Mouse (Mus musculus) liver, embryonic 15.5 days (tissue): ENCODE results near the gene Ptprm. TPM values are rescaled to one million over a fixed set of nuclear protein-coding genes. Genes with fewer than 3 reads are reported as not detected.
A peak's percentile ranks its signal among the peaks of the same experiment; 100 is the strongest.
"Not testable (repeated sequence)": the region's sequence is repeated elsewhere in the genome, so short reads cannot be mapped to it uniquely, and the experiment has no call there.

Experiments used
- ATAC-seq: fragments of 200-750 bp; cut with Nextera tagmentation; 2 replicates; pipeline ENCODE4 v1.8.0; 2017; ENCODE audit warnings: moderate number of reproducible peaks, mild to moderate bottlenecking, moderate library complexity; ENCODE audit not compliant: insufficient read depth
- H3K27ac ChIP-seq: fragments of 300-500 bp; sonication (generic); replicated peaks from 2 replicates; pipeline ENCODE4 v1.5.1; 2015; ENCODE audit warnings: mild to moderate bottlenecking, inconsistent platforms
- H3K27me3 ChIP-seq: fragments of 300-500 bp; sonication (generic); 2 replicates; pipeline ENCODE4 v1.6.1; 2015; ENCODE audit warnings: mild to moderate bottlenecking, inconsistent platforms
- H3K36me3 ChIP-seq: fragments of 300-500 bp; sonication (generic); replicated peaks from 2 replicates; pipeline ENCODE4 v1.6.1; 2015; ENCODE audit warnings: moderate library complexity, mild to moderate bottlenecking, inconsistent platforms
- H3K4me1 ChIP-seq: fragments of 300-500 bp; sonication (generic); replicated peaks from 2 replicates; pipeline ENCODE4 v1.6.1; 2015; ENCODE audit warnings: inconsistent platforms
- H3K4me2 ChIP-seq: fragments of 300-500 bp; sonication (generic); 2 replicates; pipeline ENCODE4 v1.6.1; 2015; ENCODE audit warnings: moderate library complexity, mild to moderate bottlenecking, inconsistent platforms
- H3K4me3 ChIP-seq: fragments of 300-500 bp; sonication (generic); replicated peaks from 2 replicates; pipeline ENCODE4 v1.5.1; 2015; ENCODE audit warnings: mild to moderate bottlenecking, inconsistent platforms
- H3K9ac ChIP-seq: fragments of 300-500 bp; sonication (generic); 2 replicates; pipeline ENCODE4 v1.6.1; 2015; ENCODE audit warnings: moderate library complexity, mild to moderate bottlenecking, inconsistent platforms
- H3K9me3 ChIP-seq: fragments of 300-500 bp; sonication (generic); replicated peaks from 2 replicates; pipeline ENCODE4 v1.6.1; 2016; ENCODE audit warnings: inconsistent platforms
- WGBS: fragments of 180-500 bp; shearing (Covaris S2); methylation state at CpG from one replicate; pipeline ENCODE4 v1.1.7; 2015; ENCODE audit warnings: mixed read lengths; ENCODE audit not compliant: insufficient replicate concordance; 5-methylcytosine and 5-hydroxymethylcytosine counted together
- polyA plus RNA-seq: library from polyadenylated mRNA; unstranded; fragments of >200 nt; fragmentation: Nextera tagmentation; extraction: Ambion mirVana; gene quantifications from 2 replicates; pipeline ENCODE4 v1.2.1, GENCODE M21; 2015

Ptprm gene
- polyA plus RNA-seq, 1 experiment from 2014 or later: 1.4 TPM

GRCm38 (mm10) chr17:66869581-66870002 is 484.7 kb downstream of the Ptprm start:
- no peak for ATAC-seq
- 85% methylated on average over 13 of the region's 13 CpGs for WGBS

GRCm38 (mm10) chr17:66864441-66864840 is 489.8 kb downstream of the Ptprm start:
- ATAC-seq: no peak
- Histone ChIP-seq H3K9ac (no peak overlapping the region), H3K27ac (no peak overlapping the region), H3K36me3 (no peaks in the 10 kb centered on the region), H3K27me3 (no peaks in the 10 kb centered on the region), H3K9me3 (no peaks in the 10 kb centered on the region), H3K4me2 (no peak overlapping the region), H3K4me1 (no peaks in the 10 kb centered on the region), H3K4me3 (no peak overlapping the region)
- 73% methylated on average over 4 of the region's 4 CpGs for WGBS

More at GRCm38 (mm10) chr17:66869581-66870002, 484.7 kb downstream of the Ptprm start:
- Histone ChIP-seq H3K9ac (no peak overlapping the region), H3K27me3 (no peaks in the 10 kb centered on the region), H3K27ac (no peak overlapping the region), H3K9me3 (no peaks in the 10 kb centered on the region), H3K4me1 (no peaks in the 10 kb centered on the region), H3K4me2 (no peak overlapping the region), H3K4me3 (no peak overlapping the region), H3K36me3 (no peaks in the 10 kb centered on the region)

DNA sequence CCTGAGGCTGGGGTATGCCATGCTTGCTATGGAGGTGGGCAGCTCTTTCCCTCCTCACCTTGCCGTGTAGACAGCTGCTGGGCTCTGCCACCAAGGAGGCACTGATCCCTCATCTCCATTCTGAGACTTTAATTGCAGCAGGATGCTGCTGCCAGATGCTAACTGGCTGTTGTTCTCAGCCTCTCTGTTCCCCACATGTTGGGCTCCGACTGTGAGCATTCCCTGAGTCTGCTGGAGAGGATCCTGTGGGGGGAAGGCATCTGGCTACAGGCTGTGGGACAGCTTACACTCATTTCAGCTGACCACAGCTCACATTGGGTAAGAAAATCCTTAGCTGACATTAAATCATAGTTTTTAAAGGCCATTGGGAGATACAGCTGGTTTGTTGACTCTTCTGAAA is 492.7 kb downstream of the Ptprm start:
- Histone ChIP-seq H3K36me3 (no peaks in the 10 kb centered on the region), H3K4me1 (no peaks in the 10 kb centered on the region), H3K4me2 (no peak overlapping the region), H3K9me3 (no peaks in the 10 kb centered on the region), H3K27me3 (no peaks in the 10 kb centered on the region), H3K9ac (no peak overlapping the region), H3K4me3 (no peak overlapping the region), H3K27ac (no peak overlapping the region)
- ATAC-seq: no peak
- 43% methylated on average over 2 of the region's 2 CpGs for WGBS

DNA sequence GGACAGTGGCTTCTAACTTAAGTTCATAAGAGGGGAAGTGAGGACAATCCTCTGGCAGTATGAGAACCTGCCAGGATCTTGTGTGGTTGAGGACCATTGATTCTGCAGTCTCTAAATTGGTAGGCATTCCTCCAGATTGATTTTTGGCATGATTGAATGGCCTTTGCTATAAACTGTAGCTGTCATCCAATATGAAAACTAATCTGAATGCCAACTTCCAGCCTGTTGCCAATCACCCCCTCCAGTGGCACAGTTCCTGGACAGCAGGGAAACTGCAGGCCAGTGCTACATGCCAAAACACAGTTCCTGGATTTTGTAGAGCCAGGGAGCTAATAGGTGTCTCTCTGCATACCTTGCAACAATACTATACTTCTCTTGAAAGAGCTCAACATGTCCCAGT is 495.5 kb downstream of the Ptprm start:
- Histone ChIP-seq H3K36me3 (no peaks in the 10 kb centered on the region), H3K27me3 (no peaks in the 10 kb centered on the region), H3K4me2 (no peak overlapping the region), H3K4me3 (no peak overlapping the region), H3K9me3 (no peaks in the 10 kb centered on the region), H3K27ac (no peak overlapping the region), H3K9ac (no peak overlapping the region), H3K4me1 (no peaks in the 10 kb centered on the region)
- no peak for ATAC-seq

GRCm38 (mm10) chr17:66852496-66852895 is 501.8 kb downstream of the Ptprm start:
- no peaks in the 10 kb centered on the region for H3K4me1 ChIP-seq
- H3K9ac ChIP-seq: no peak overlapping the region
- no peaks in the 10 kb centered on the region for H3K36me3 ChIP-seq
- ATAC-seq: no peak
- H3K27me3 ChIP-seq: no peaks in the 10 kb centered on the region
- no peak overlapping the region for H3K4me3 ChIP-seq
- H3K4me2 ChIP-seq: no peak overlapping the region
- H3K9me3 ChIP-seq: no peaks in the 10 kb centered on the region
- WGBS: 71% methylated on average over 6 of the region's 6 CpGs
- no peak overlapping the region for H3K27ac ChIP-seq

DNA sequence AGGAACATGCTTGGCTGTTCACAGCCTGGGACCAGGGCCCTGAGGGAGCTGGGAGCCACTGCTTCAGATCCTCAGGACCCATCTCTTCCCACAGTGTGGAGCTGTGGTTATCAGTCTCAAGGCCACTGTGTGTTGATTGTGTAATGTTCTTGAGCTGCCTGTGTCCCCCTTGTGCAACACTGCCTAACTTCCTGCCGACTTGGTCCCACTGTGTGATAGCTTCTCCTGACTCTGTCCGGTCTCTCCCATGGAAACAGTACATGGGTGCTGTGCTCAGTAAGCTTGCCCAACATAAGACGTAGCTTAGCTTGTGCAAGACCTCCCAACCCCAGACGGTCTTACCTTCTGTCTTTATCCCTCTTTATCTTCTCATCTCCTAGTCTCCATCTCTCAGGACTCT is 507.2 kb downstream of the Ptprm start:
- ATAC-seq: peak; percentile 31; the same call in 1 of the 2 replicates
- H3K27me3 ChIP-seq, H3K36me3 ChIP-seq, H3K27ac ChIP-seq, H3K4me2 ChIP-seq, H3K4me1 ChIP-seq, H3K4me3 ChIP-seq, H3K9me3 ChIP-seq, H3K9ac ChIP-seq: not testable (repeated sequence)
- 49% methylated on average over 4 of the region's 4 CpGs for WGBS

GRCm38 (mm10) chr17:66822347-66822746 is 531.9 kb downstream of the Ptprm start:
- H3K27ac ChIP-seq: no peak overlapping the region
- no peak for ATAC-seq
- H3K9me3 ChIP-seq: no peaks in the 10 kb centered on the region
- 39% methylated on average over 2 of the region's 2 CpGs for WGBS
- no peaks in the 10 kb centered on the region for H3K4me1 ChIP-seq
- no peak overlapping the region for H3K9ac ChIP-seq
- no peaks in the 10 kb centered on the region for H3K27me3 ChIP-seq
- H3K36me3 ChIP-seq: no peaks in the 10 kb centered on the region
- H3K4me2 ChIP-seq: no peak overlapping the region
- H3K4me3 ChIP-seq: no peak overlapping the region

- Histone ChIP-seq H3K4me2 (no peak overlapping the region), H3K27me3 (no peaks in the 10 kb centered on the region), H3K4me3 (no peak overlapping the region), H3K9ac (no peak overlapping the region), H3K4me1 (no peaks in the 10 kb centered on the region), H3K9me3 (no peaks in the 10 kb centered on the region), H3K36me3 (no peaks in the 10 kb centered on the region), H3K27ac (no peak overlapping the region)
- 66% methylated on average over 4 of the region's 4 CpGs for WGBS
- ATAC-seq: no peak
Observed at GRCm38 (mm10) chr17:66817380-66817779, 536.9 kb downstream of the Ptprm start.

DNA sequence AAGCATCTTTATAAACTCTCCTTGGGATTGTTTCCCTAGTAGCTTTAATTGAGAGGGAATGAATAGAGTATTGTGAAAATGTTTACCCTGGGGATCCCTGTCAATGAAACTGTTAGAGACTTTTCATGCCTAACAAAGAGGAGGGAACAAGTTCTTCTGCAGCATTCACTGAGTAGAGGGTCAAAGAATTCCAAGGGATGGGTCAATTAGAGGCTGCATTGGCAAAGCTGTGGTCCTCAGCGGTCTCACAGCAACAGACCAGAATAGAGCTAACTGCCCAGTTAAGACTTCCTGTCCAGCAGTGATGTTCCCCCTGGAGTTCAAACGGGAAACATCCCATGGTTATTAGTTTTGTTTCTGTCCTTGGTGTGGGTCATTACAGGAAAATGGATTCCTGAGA is 538.3 kb downstream of the Ptprm start:
- no peaks in the 10 kb centered on the region for H3K4me1 ChIP-seq
- ATAC-seq: no peak

GRCm38 (mm10) chr17:66813786-66814185 is 540.5 kb downstream of the Ptprm start:
- Histone ChIP-seq H3K4me2 (no peak overlapping the region), H3K9me3 (no peaks in the 10 kb centered on the region), H3K4me3 (no peak overlapping the region), H3K9ac (no peak overlapping the region), H3K36me3 (no peaks in the 10 kb centered on the region), H3K27me3 (no peaks in the 10 kb centered on the region), H3K27ac (no peak overlapping the region), H3K4me1 (no peaks in the 10 kb centered on the region)
- 62% methylated on average over 6 of the region's 6 CpGs for WGBS
- no peak for ATAC-seq

More for the DNA sequence above, 538.3 kb downstream of the Ptprm start:
- H3K9me3 ChIP-seq: no peaks in the 10 kb centered on the region
- 41% methylated on average over 2 of the region's 2 CpGs for WGBS
- H3K27ac ChIP-seq: no peak overlapping the region
- H3K9ac ChIP-seq: no peak overlapping the region
- no peaks in the 10 kb centered on the region for H3K27me3 ChIP-seq
- no peak overlapping the region for H3K4me2 ChIP-seq
- no peak overlapping the region for H3K4me3 ChIP-seq
- H3K36me3 ChIP-seq: no peaks in the 10 kb centered on the region

- no peaks in the 10 kb centered on the region for H3K27me3 ChIP-seq
- no peak overlapping the region for H3K9ac ChIP-seq
- no peak for ATAC-seq
- H3K4me3 ChIP-seq: no peak overlapping the region
- WGBS: 76% methylated on average over 10 of the region's 10 CpGs
- no peak overlapping the region for H3K27ac ChIP-seq
- no peaks in the 10 kb centered on the region for H3K36me3 ChIP-seq
- H3K4me2 ChIP-seq: no peak overlapping the region
- no peaks in the 10 kb centered on the region for H3K4me1 ChIP-seq
- H3K9me3 ChIP-seq: no peaks in the 10 kb centered on the region
Observed at GRCm38 (mm10) chr17:66813346-66813745, 540.9 kb downstream of the Ptprm start.

DNA sequence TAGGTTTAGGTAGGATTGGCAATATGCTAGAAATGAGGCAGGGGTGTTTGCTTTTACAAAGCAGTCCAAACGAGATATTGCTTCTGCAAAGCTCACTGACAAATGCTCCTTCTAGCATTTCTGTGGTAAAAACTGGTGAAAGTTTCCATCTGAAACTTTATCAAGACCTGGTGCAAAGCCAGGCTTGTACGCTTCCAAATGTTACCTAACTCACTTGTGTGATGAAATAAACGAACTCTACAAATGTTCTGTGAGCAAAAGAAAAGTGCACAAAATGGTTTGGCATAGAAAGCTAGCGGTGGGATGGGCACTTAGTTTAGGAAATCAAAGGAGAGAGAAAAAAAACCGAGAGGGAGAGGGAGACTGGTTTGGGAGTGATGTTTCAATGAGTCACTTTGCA is 544.5 kb downstream of the Ptprm start:
- Histone ChIP-seq H3K36me3 (no peaks in the 10 kb centered on the region), H3K9me3 (no peaks in the 10 kb centered on the region), H3K9ac (no peak overlapping the region), H3K27ac (no peak overlapping the region), H3K4me3 (no peak overlapping the region), H3K4me2 (no peak overlapping the region), H3K27me3 (no peaks in the 10 kb centered on the region), H3K4me1 (no peaks in the 10 kb centered on the region)
- WGBS: 45% methylated on average over 5 of the region's 5 CpGs
- ATAC-seq: no peak
